Comparison of ENCODE assay signal across 11 mouse cellular contexts in genomic region chr17:25686323-25686722, GRCm38 (mm10). TPM values are rescaled to one million over a fixed set of nuclear protein-coding genes. Genes with fewer than 3 reads are reported as not detected.
DNase-seq lines count a peak whose midpoint lies in the region; ATAC-seq and TF ChIP-seq lines count a peak whose summit lies in the region.
"Had no signal": no experiment of that assay in that cellular context is flagged by ENCODE, and none has a peak within 500 bp of the region (broad histone marks: within the 10 kb centered on the region; RNA-seq: fewer than 3 reads in every experiment).

No protein-coding gene starts in this region.

- TF ChIP-seq CTCF in lung, adult 2 months (IDR thresholded peaks at IDR 0.05; ENCODE audit: insufficient read depth, low read length) = no peak

- peak; percentile 47 for DNase-seq in hindbrain, embryonic 10.5 days (ENCODE audit: low spot score)
- peak; percentile 41 for DNase-seq in neural tube, embryonic 10.5 days (ENCODE audit: extremely low spot score, low spot score)
- peak; percentile 33 for DNase-seq in Muller cell, postnatal 12 days (ENCODE audit: inconsistent ontology term)
- no peak for DNase-seq in lung, adult 2 months
- no peak for DNase-seq in left cerebral cortex, postnatal 10 days (ENCODE audit: extremely low spot score in 1 of 2, low spot score in 2 of 2)

- peaks cover 12% of the 10 kb centered on the region for H3K27me3 ChIP-seq in hindbrain, embryonic 10.5 days (ENCODE audit: insufficient read depth, poor library complexity, severe bottlenecking)
- H3K27me3 ChIP-seq in hindbrain, embryonic 12.5 days = no peaks in the 10 kb centered on the region; the same call in 1 of the 2 replicates
- H3K27me3 ChIP-seq in neural tube, embryonic 15.5 days (replicated peaks) = no peaks in the 10 kb centered on the region

- no peaks in the 10 kb centered on the region for H3K36me3 ChIP-seq in hindbrain, embryonic 10.5 days
- H3K36me3 ChIP-seq in hindbrain, embryonic 12.5 days = no peaks in the 10 kb centered on the region
- no peaks in the 10 kb centered on the region for H3K36me3 ChIP-seq in neural tube, embryonic 15.5 days

- 0 out of 2 replicates have a peak overlapping the region, but pooled peaks have one; percentile 16 for H3K27ac ChIP-seq in hindbrain, embryonic 10.5 days
- no peak overlapping the region for H3K27ac ChIP-seq in hindbrain, embryonic 12.5 days
- H3K27ac ChIP-seq in neural tube, embryonic 15.5 days (replicated peaks) = no peak overlapping the region
- H3K27ac ChIP-seq: macrophage had no signal

- H3K4me3 ChIP-seq in hindbrain, embryonic 10.5 days = no peak overlapping the region
- H3K4me3 ChIP-seq in hindbrain, embryonic 12.5 days = no peak overlapping the region
- no peak overlapping the region for H3K4me3 ChIP-seq in neural tube, embryonic 15.5 days (replicated peaks)
- no peak overlapping the region for H3K4me3 ChIP-seq in lung, adult 2 months (replicated peaks; ENCODE audit: extremely low read depth, low read depth, low read length)

- peaks cover 24% of the 10 kb centered on the region for H3K4me1 ChIP-seq in hindbrain, embryonic 10.5 days (replicated peaks)
- no peaks in the 10 kb centered on the region; the same call in 1 of the 2 replicates for H3K4me1 ChIP-seq in hindbrain, embryonic 12.5 days
- no peaks in the 10 kb centered on the region for H3K4me1 ChIP-seq in neural tube, embryonic 15.5 days
- no peaks in the 10 kb centered on the region for H3K4me1 ChIP-seq in lung, adult 2 months (ENCODE audit: control insufficient read depth, insufficient read depth, low read length)

- ATAC-seq in hindbrain, embryonic 12.5 days (ENCODE audit: low FRiP score) = no peak
- ATAC-seq in neural tube, embryonic 15.5 days (ENCODE audit: low FRiP score) = no peak
- 0 out of 2 replicates have a peak, but pooled peaks have one; percentile 23 for ATAC-seq in megakaryocyte progenitor cell, adult 5-6 weeks (replicated peaks; ENCODE audit: poor library complexity)

- TF ChIP-seq POLR2A in lung, adult 2 months (IDR thresholded peaks at IDR 0.05; ENCODE audit: borderline replicate concordance, extremely low read depth, low read depth, low read length) = no peak

- H3K9ac ChIP-seq in hindbrain, embryonic 12.5 days = no peak overlapping the region
- H3K9ac ChIP-seq in neural tube, embryonic 15.5 days (replicated peaks) = no peak overlapping the region

- WGBS in hindbrain, embryonic 10.5 days = 55% methylated on average over 7 of the region's 7 CpGs
- WGBS in hindbrain, embryonic 12.5 days = 44% methylated on average over 7 of the region's 7 CpGs
- WGBS in neural tube, embryonic 15.5 days = 51% methylated on average over 7 of the region's 7 CpGs
- 36% methylated on average over 7 of the region's 7 CpGs for WGBS in lung, adult 2 months

- intact Hi-C loops in left cerebral cortex, postnatal 10 days (cut with DNase I) = no loop called here

- no peaks in the 10 kb centered on the region for H3K9me3 ChIP-seq in hindbrain, embryonic 10.5 days
- H3K9me3 ChIP-seq in hindbrain, embryonic 12.5 days (replicated peaks) = no peaks in the 10 kb centered on the region
- no peaks in the 10 kb centered on the region for H3K9me3 ChIP-seq in neural tube, embryonic 15.5 days (replicated peaks)

- no peak overlapping the region for H3K4me2 ChIP-seq in hindbrain, embryonic 12.5 days (replicated peaks)
- no peak overlapping the region for H3K4me2 ChIP-seq in neural tube, embryonic 15.5 days

RNA-seq across cellular contexts. Expression of gene Gng13, which starts 30.6 kb away (rescaled TPM):
- 2.4 and 4.4 TPM in 2 replicates for polyA plus RNA-seq in hindbrain, embryonic 10.5 days (2016; fragmentation: Nextera tagmentation; extraction: Ambion mirVana)
- 0.54 and 0.77 TPM in 2 replicates for polyA plus RNA-seq in hindbrain, embryonic 12.5 days (2016; fragmentation: Nextera tagmentation; extraction: Ambion mirVana)
- 8.0 and 8.3 TPM in 2 replicates for polyA plus RNA-seq in neural tube, embryonic 15.5 days (2015; fragmentation: Nextera tagmentation; extraction: Ambion mirVana)
- not detected in 2 replicates for total RNA-seq in megakaryocyte progenitor cell, adult 5-6 weeks (2015)
- total RNA-seq in megakaryocyte progenitor cell, adult 5-6 weeks (2017) = 0.34 TPM in 1 of 2 replicates, not detected in the other
- 0.36 TPM in 1 of 2 replicates, not detected in the other for polyA plus RNA-seq in lung, adult 2 months (2012; rRNA removed)
- 10 to 100 TPM; 86.1 to 88.9 TPM for total RNA-seq in left cerebral cortex, postnatal 10 days (2021)
- total RNA-seq: hematopoietic stem cell, adult 5-6 weeks had no signal
- polyA plus RNA-seq: macrophage; urinary bladder, adult 2 months had no signal

RNA-seq across cellular contexts. Expression of gene Chtf18, which starts 40.9 kb away (rescaled TPM):
- 47.2 and 60.4 TPM in 2 replicates for polyA plus RNA-seq in hindbrain, embryonic 10.5 days (2016; fragmentation: Nextera tagmentation; extraction: Ambion mirVana)
- 21.4 and 26.8 TPM in 2 replicates for polyA plus RNA-seq in hindbrain, embryonic 12.5 days (2016; fragmentation: Nextera tagmentation; extraction: Ambion mirVana)
- polyA plus RNA-seq in neural tube, embryonic 15.5 days (2015; fragmentation: Nextera tagmentation; extraction: Ambion mirVana) = 5.8 and 10.1 TPM in 2 replicates
- total RNA-seq in megakaryocyte progenitor cell, adult 5-6 weeks (2015) = 12.9 and 19.0 TPM in 2 replicates
- 27.0 and 30.2 TPM in 2 replicates for total RNA-seq in megakaryocyte progenitor cell, adult 5-6 weeks (2017)
- polyA plus RNA-seq in lung, adult 2 months (2012; rRNA removed) = 3.0 and 4.2 TPM in 2 replicates
- total RNA-seq in left cerebral cortex, postnatal 10 days (2021) = 1 to 10 TPM; 3.0 to 4.8 TPM

RNA-seq across cellular contexts. Expression of gene Rpusd1, which starts 41.1 kb away (rescaled TPM):
- polyA plus RNA-seq in hindbrain, embryonic 10.5 days (2016; fragmentation: Nextera tagmentation; extraction: Ambion mirVana) = 22.2 and 24.8 TPM in 2 replicates
- polyA plus RNA-seq in hindbrain, embryonic 12.5 days (2016; fragmentation: Nextera tagmentation; extraction: Ambion mirVana) = 19.3 and 20.3 TPM in 2 replicates
- 29.3 and 30.3 TPM in 2 replicates for polyA plus RNA-seq in neural tube, embryonic 15.5 days (2015; fragmentation: Nextera tagmentation; extraction: Ambion mirVana)
- total RNA-seq in megakaryocyte progenitor cell, adult 5-6 weeks (2015) = 5.5 and 5.7 TPM in 2 replicates
- total RNA-seq in megakaryocyte progenitor cell, adult 5-6 weeks (2017) = 1.6 and 6.0 TPM in 2 replicates
- 40.1 and 45.0 TPM in 2 replicates for polyA plus RNA-seq in lung, adult 2 months (2012; rRNA removed)
- total RNA-seq in left cerebral cortex, postnatal 10 days (2021) = 10 to 100 TPM; 31.9 to 32.4 TPM

RNA-seq across cellular contexts. Expression of gene Mslnl, which starts 49.5 kb away (rescaled TPM):
- not detected in 2 replicates for polyA plus RNA-seq in hindbrain, embryonic 10.5 days (2016; fragmentation: Nextera tagmentation; extraction: Ambion mirVana)
- not detected in 2 replicates for polyA plus RNA-seq in hindbrain, embryonic 12.5 days (2016; fragmentation: Nextera tagmentation; extraction: Ambion mirVana)
- polyA plus RNA-seq in neural tube, embryonic 15.5 days (2015; fragmentation: Nextera tagmentation; extraction: Ambion mirVana) = not detected in 2 replicates
- total RNA-seq in megakaryocyte progenitor cell, adult 5-6 weeks (2015) = not detected in 2 replicates
- total RNA-seq in megakaryocyte progenitor cell, adult 5-6 weeks (2017) = not detected in 2 replicates
- polyA plus RNA-seq in lung, adult 2 months (2012; rRNA removed) = 0.23 and 0.25 TPM in 2 replicates
- total RNA-seq in left cerebral cortex, postnatal 10 days (2021) = not detected
- total RNA-seq: hematopoietic stem cell, adult 5-6 weeks had no signal
- polyA plus RNA-seq: macrophage had no signal

Comparison
In these comparisons a context has a peak if more than half of its experiments do, and no peak if none do; other contexts are left out.
1. DNase-seq: peak in hindbrain, embryonic 10.5 days (single experiment), neural tube, embryonic 10.5 days (single experiment) and Muller cell, postnatal 12 days (single experiment); none in lung, adult 2 months (single experiment) and left cerebral cortex, postnatal 10 days (0 of 2).